Mouse (Mus musculus) left cerebral cortex, postnatal 4 days (tissue): ENCODE results near the gene R3hdm4. TPM values are rescaled to one million over a fixed set of nuclear protein-coding genes. Genes with fewer than 3 reads are reported as not detected.
"Not testable (repeated sequence)": the region's sequence is repeated elsewhere in the genome, so short reads cannot be mapped to it uniquely, and the experiment has no call there.

Source experiments
- DNase-seq: peaks from one replicate; pipeline ENCODE4 v3.0.0-alpha.2; 2022
- intact Hi-C: fragments of 180-260 bp; cut with DNase I; formaldehyde crosslinking; loops from one replicate; pipeline ENCODE4 v1.15.1; 2025
- total RNA-seq, 2 experiments: library from RNA; stranded (reverse); gene quantifications; 2 replicates each; pipeline ENCODE4 v1.2.3; 2021

Gene R3hdm4
- 100 to 1,000 TPM; 307 to 309 TPM for total RNA-seq

- intact Hi-C loops = loop anchor here (10.0 kb wide), 1 partner anchor 86 kb away; no protein-coding TSS in a partner anchor
- DNase-seq = no peak
Observed at GRCm38 (mm10) chr10:79920958-79921535, at the start of gene R3hdm4. R3hdm4 (minus strand) TSS chr10:79921208.

- DNase-seq = no peak
- intact Hi-C loops = no loop called here
Observed at GRCm38 (mm10) chr10:79970415-79971182, 49.6 kb upstream of the R3hdm4 start, which contains the start of gene Grin3b. Grin3b (plus strand) TSS chr10:79970715.

- DNase-seq = peak; percentile 67
- intact Hi-C loops = no loop called here
Observed at GRCm38 (mm10) chr10:79969124-79969568, 48.1 kb upstream of the R3hdm4 start.

- peak; percentile 58 for DNase-seq
- intact Hi-C loops = no loop called here
Observed at GRCm38 (mm10) chr10:79968181-79968580, 47.2 kb upstream of the R3hdm4 start.

GRCm38 (mm10) chr10:79966886-79967400, 45.9 kb upstream of the R3hdm4 start:
- intact Hi-C loops = no loop called here
- DNase-seq = peak; percentile 67

- no peak for DNase-seq
- intact Hi-C loops = no loop called here
Observed at GRCm38 (mm10) chr10:79965325-79965724, 44.3 kb upstream of the R3hdm4 start.

GRCm38 (mm10) chr10:79964727-79965126, 43.7 kb upstream of the R3hdm4 start:
- DNase-seq = no peak
- intact Hi-C loops = no loop called here

- intact Hi-C loops = no loop called here
Observed at GRCm38 (mm10) chr10:79960671-79961294, 39.8 kb upstream of the R3hdm4 start.

GRCm38 (mm10) chr10:79959847-79960601, 39.0 kb upstream of the R3hdm4 start, which contains the start of gene Wdr18:
Wdr18 (plus strand) TSS chr10:79960152.
- DNase-seq = peak; percentile 98
- intact Hi-C loops = no loop called here

More at GRCm38 (mm10) chr10:79960671-79961294, 39.8 kb upstream of the R3hdm4 start:
- no peak for DNase-seq

GRCm38 (mm10) chr10:79959412-79959811, 38.4 kb upstream of the R3hdm4 start:
- DNase-seq, intact Hi-C loops: not testable (repeated sequence)

- intact Hi-C loops = no loop called here
- peak; percentile 83 for DNase-seq
Observed at GRCm38 (mm10) chr10:79958140-79958816, 37.3 kb upstream of the R3hdm4 start.

- intact Hi-C loops = no loop called here
Observed at GRCm38 (mm10) chr10:79956643-79957154, 35.7 kb upstream of the R3hdm4 start.

GRCm38 (mm10) chr10:79955691-79956090, 34.7 kb upstream of the R3hdm4 start:
- DNase-seq = no peak
- intact Hi-C loops = no loop called here

More at GRCm38 (mm10) chr10:79956643-79957154, 35.7 kb upstream of the R3hdm4 start:
- no peak for DNase-seq

GRCm38 (mm10) chr10:79953946-79954345, 32.9 kb upstream of the R3hdm4 start:
- intact Hi-C loops = no loop called here
- no peak for DNase-seq

GRCm38 (mm10) chr10:79950661-79951060, 29.7 kb upstream of the R3hdm4 start:
- DNase-seq = no peak
- intact Hi-C loops = no loop called here

- intact Hi-C loops = no loop called here
- DNase-seq = no peak
Observed at GRCm38 (mm10) chr10:79949873-79950272, 28.9 kb upstream of the R3hdm4 start.

- DNase-seq = no peak
- intact Hi-C loops = no loop called here
Observed at GRCm38 (mm10) chr10:79947502-79947901, 26.5 kb upstream of the R3hdm4 start.

GRCm38 (mm10) chr10:79946752-79947322, 25.8 kb upstream of the R3hdm4 start:
- no peak for DNase-seq
- intact Hi-C loops = no loop called here

- intact Hi-C loops = no loop called here
- peak; percentile 42 for DNase-seq
Observed at GRCm38 (mm10) chr10:79945507-79946234, 24.7 kb upstream of the R3hdm4 start.
